Mouse (Mus musculus): ENCODE data around the gene Atp8a1.

The Atp8a1 gene

GRCm38 (mm10) chr5:67847253-67848165 lies at the start of gene Atp8a1:
TSS of gene Atp8a1 (minus strand) at chr5:67847434.
- peak; percentile 97 for DNase-seq (ENCODE audit: low spot score)

GRCm38 (mm10) chr5:67884422-67885210 lies 37.4 kb upstream of the Atp8a1 start:
- no peak for DNase-seq (ENCODE audit: low spot score)

GRCm38 (mm10) chr5:67883564-67884171 lies 36.4 kb upstream of the Atp8a1 start:
- DNase-seq (ENCODE audit: low spot score): no peak

GRCm38 (mm10) chr5:67871414-67871813 lies 24.2 kb upstream of the Atp8a1 start:
- DNase-seq (ENCODE audit: low spot score): no peak

GRCm38 (mm10) chr5:67866221-67866620 lies 19.0 kb upstream of the Atp8a1 start:
- DNase-seq (ENCODE audit: low spot score): no peak

- no peak for DNase-seq (ENCODE audit: low spot score)
Observed at GRCm38 (mm10) chr5:67865670-67866069, 18.4 kb upstream of the Atp8a1 start.

- no peak for DNase-seq (ENCODE audit: low spot score)
Observed at GRCm38 (mm10) chr5:67864508-67865060, 17.4 kb upstream of the Atp8a1 start.

- DNase-seq (ENCODE audit: low spot score): no peak
Observed at GRCm38 (mm10) chr5:67863950-67864391, 16.7 kb upstream of the Atp8a1 start.

- no peak for DNase-seq (ENCODE audit: low spot score)
Observed at GRCm38 (mm10) chr5:67854963-67855606, 7.9 kb upstream of the Atp8a1 start.

GRCm38 (mm10) chr5:67852860-67853259 lies 5.6 kb upstream of the Atp8a1 start:
- DNase-seq (ENCODE audit: low spot score): no peak

GRCm38 (mm10) chr5:67849411-67849810 lies 2.2 kb upstream of the Atp8a1 start:
- no peak for DNase-seq (ENCODE audit: low spot score)

- no peak for DNase-seq (ENCODE audit: low spot score)
Observed at GRCm38 (mm10) chr5:67848511-67849014, 1.3 kb upstream of the Atp8a1 start.

- DNase-seq (ENCODE audit: low spot score): peak; percentile 18
Observed at GRCm38 (mm10) chr5:67846361-67847224, 641 bp downstream of the Atp8a1 start.

GRCm38 (mm10) chr5:67845190-67845691 lies 2.0 kb downstream of the Atp8a1 start:
- DNase-seq (ENCODE audit: low spot score): no peak

- DNase-seq (ENCODE audit: low spot score): no peak
Observed at GRCm38 (mm10) chr5:67844070-67844469, 3.2 kb downstream of the Atp8a1 start.

GRCm38 (mm10) chr5:67842306-67842705 lies 4.9 kb downstream of the Atp8a1 start:
- no peak for DNase-seq (ENCODE audit: low spot score)

- DNase-seq (ENCODE audit: low spot score): no peak
Observed at GRCm38 (mm10) chr5:67833841-67834240, 13.4 kb downstream of the Atp8a1 start.

- no peak for DNase-seq (ENCODE audit: low spot score)
Observed at GRCm38 (mm10) chr5:67831293-67832147, 15.7 kb downstream of the Atp8a1 start.

- no peak for DNase-seq (ENCODE audit: low spot score)
Observed at GRCm38 (mm10) chr5:67828356-67828755, 18.9 kb downstream of the Atp8a1 start.
